Mouse (Mus musculus): Measurements from ENCODE around the gene Zfp553.

- no peak for TF ChIP-seq POLR2A (IDR thresholded peaks at IDR 0.05; ENCODE audit: borderline replicate concordance, extremely low read depth, low read depth, low read length)
- no peak for TF ChIP-seq CTCF (IDR thresholded peaks at IDR 0.05; ENCODE audit: insufficient read depth, low read length)
Measured at GRCm38 (mm10) chr7:127262218-127262961, 29.5 kb downstream of the Zfp553 start.

Measured in lung, adult 2 months (tissue).